Mouse (Mus musculus) G1E (cell line): ENCODE measurements around the gene Sec13. TPM values are rescaled to one million over a fixed set of nuclear protein-coding genes. Genes with fewer than 3 reads are reported as not detected.

Experiments
- ATAC-seq: 2 replicates; pipeline ENCODE4 v1.8.0; 2016; ENCODE audit warnings: mild to moderate bottlenecking; ENCODE audit not compliant: insufficient number of reproducible peaks, poor library complexity, low FRiP score, severe bottlenecking; ENCODE audit errors: extremely low read depth
- DNase-seq: peaks from one replicate; pipeline ENCODE4 v3.0.0; 2012; ENCODE audit warnings: low spot score
- H3K27me3 ChIP-seq: 2 replicates; pipeline ENCODE4 v1.6.1; 2012; ENCODE audit warnings: mild to moderate bottlenecking, low read length, inconsistent platforms; ENCODE audit not compliant: insufficient read depth
- H3K36me3 ChIP-seq: replicated peaks from 2 replicates; pipeline ENCODE3; 2012; ENCODE audit warnings: mild to moderate bottlenecking, inconsistent platforms
- H3K4me1 ChIP-seq: 2 replicates; pipeline ENCODE4 v1.6.1; 2012; ENCODE audit warnings: low read depth, low read length, inconsistent platforms, mixed read lengths; ENCODE audit not compliant: insufficient read depth
- H3K4me3 ChIP-seq: 2 replicates; pipeline ENCODE4 v1.5.1; 2012; ENCODE audit warnings: low read depth, mild to moderate bottlenecking, inconsistent platforms, low read length, moderate library complexity, mixed read lengths
- H3K9me3 ChIP-seq: replicated peaks from 2 replicates; pipeline ENCODE4 v1.6.1; 2012; ENCODE audit warnings: inconsistent platforms
- CTCF ChIP-seq: IDR thresholded peaks from 2 replicates; pipeline ENCODE4 v1.5.1; 2012; ENCODE audit warnings: low read depth, low read length, inconsistent platforms, mixed read lengths
- GATA1 ChIP-seq: IDR thresholded peaks from 2 replicates; pipeline ENCODE4 v1.6.1; 2012; ENCODE audit warnings: borderline replicate concordance, low read length, inconsistent platforms, mixed read lengths
- GATA2 ChIP-seq: IDR thresholded peaks from 2 replicates; pipeline ENCODE4 v1.6.1; 2012; ENCODE audit warnings: low read depth, low read length, inconsistent platforms, borderline replicate concordance
- POLR2AphosphoS5 ChIP-seq: IDR thresholded peaks from 2 replicates; pipeline ENCODE4 v1.6.1; 2012; ENCODE audit warnings: low read depth, low read length, inconsistent platforms; ENCODE audit not compliant: insufficient replicate concordance
- TAL1 ChIP-seq: conservative IDR thresholded peaks from 2 replicates; pipeline ENCODE4 v1.6.1; 2012; ENCODE audit warnings: low read depth, low read length, inconsistent platforms, mixed read lengths
- polyA plus RNA-seq: library from polyadenylated mRNA; stranded (reverse); fragments of >175 nt; gene quantifications from 2 replicates; pipeline ENCODE4 v1.2.3, GENCODE M21; 2012
- total RNA-seq, 2 experiments: library from RNA; stranded (forward) in 1 of 2; stranded (reverse) in 1 of 2; fragments of 200-1000 nt in 1 of 2; fragments of >200 nt in 1 of 2; fragmentation: Nextera tagmentation in 1 of 2; gene quantifications; 2 replicates each; pipeline ENCODE4 v1.2.3; 2014 to 2017

Gene Sec13
- total and polyA plus RNA-seq, 3 experiments: 30.9 to 172 (median 73.3) TPM

- H3K27me3 ChIP-seq: no peaks in the 10 kb centered on the region
- no peak for ATAC-seq
- TF ChIP-seq POLR2AphosphoS5 (no peak), GATA1 (no peak), GATA2 (no peak), CTCF (no peak), TAL1 (no peak)
- H3K4me1 ChIP-seq: peaks cover 66% of the 10 kb centered on the region
- no peak overlapping the region; the same call in 1 of the 2 replicates for H3K4me3 ChIP-seq
- H3K36me3 ChIP-seq: peaks cover 42% of the 10 kb centered on the region
- no peak for DNase-seq
- no peaks in the 10 kb centered on the region for H3K9me3 ChIP-seq
Observed at GRCm38 (mm10) chr6:113690008-113690399, 50.5 kb downstream of the Sec13 start.

DNA sequence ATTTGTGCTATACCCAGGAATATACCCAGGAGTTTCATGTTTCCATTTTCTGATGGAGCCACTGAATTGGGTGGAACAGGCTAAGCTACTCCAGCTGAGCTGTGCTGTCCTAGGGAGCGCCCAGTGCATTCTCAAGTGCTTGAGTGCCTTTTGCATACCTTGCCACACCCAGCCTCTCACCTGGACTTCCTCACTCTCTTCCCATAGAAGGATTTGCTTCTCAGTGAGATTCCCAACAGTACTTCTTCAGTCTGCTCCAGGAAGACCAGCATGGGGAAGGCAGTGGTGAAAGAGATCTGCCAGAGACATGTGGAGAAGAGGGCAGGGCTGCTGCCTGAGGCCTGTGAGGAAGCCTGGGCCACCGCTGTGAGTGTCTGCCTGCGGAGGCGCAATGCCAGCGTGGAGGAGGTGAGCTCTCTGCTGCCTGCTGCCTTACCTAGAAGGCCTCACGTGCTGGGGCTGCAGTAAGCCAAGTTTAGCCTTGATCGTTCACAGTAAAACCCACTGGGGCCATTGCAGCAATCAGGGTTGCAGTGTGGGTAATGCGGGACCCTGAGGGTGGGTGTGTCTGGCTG lies 53.9 kb downstream of the Sec13 start:
- Histone ChIP-seq H3K36me3 (peaks cover 25% of the 10 kb centered on the region), H3K9me3 (no peaks in the 10 kb centered on the region), H3K4me1 (peaks cover 47% of the 10 kb centered on the region), H3K4me3 (no peak overlapping the region), H3K27me3 (no peaks in the 10 kb centered on the region)
- ATAC-seq: no peak
- no peak for TF ChIP-seq TAL1
- no peak for TF ChIP-seq GATA2
- TF ChIP-seq GATA1: no peak
- no peak for TF ChIP-seq CTCF
- no peak for TF ChIP-seq POLR2AphosphoS5
- DNase-seq: no peak

DNA sequence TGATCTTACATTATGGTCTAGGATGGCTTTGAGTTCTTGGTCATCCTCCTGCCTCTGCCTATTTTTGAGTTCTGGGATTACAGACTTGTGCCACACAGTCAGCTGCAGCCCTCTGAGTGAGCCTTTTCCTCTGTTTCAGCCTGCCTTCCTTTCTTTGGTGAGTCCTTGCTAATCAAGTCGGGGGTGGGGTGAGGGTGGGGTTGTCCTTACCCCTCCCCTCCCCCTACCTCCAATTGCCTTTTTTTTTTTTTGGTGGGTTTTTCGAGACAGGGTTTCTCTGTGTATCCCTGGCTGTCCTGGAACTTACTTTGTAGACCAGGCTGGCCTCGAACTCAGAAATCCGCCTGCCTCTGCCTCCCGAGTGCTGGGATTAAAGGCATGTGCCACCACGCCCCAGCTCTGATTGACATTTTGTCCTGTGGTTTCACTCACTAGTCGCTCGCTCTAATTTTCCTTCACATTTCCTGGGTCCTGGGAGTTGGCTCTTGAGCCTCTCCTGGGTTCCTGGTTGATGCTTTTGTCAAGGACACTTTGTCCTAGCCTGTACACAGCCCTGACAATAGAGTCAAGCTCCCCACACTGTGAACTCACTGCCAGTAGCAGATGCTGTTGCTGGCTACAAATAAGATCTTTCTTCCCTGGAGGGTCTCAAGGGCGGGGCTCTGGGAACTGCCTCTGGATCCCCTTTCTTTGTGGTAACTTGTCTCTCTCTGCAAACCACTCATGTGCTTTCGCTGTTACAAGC lies 57.3 kb downstream of the Sec13 start:
- no peak for ATAC-seq
- DNase-seq: no peak
- Histone ChIP-seq H3K27me3 (no peaks in the 10 kb centered on the region), H3K9me3 (no peaks in the 10 kb centered on the region), H3K36me3 (peaks cover 41% of the 10 kb centered on the region), H3K4me3 (no peak overlapping the region), H3K4me1 (peaks cover 36% of the 10 kb centered on the region)
- TF ChIP-seq TAL1 (no peak), GATA1 (no peak), GATA2 (no peak), POLR2AphosphoS5 (no peak)

DNA sequence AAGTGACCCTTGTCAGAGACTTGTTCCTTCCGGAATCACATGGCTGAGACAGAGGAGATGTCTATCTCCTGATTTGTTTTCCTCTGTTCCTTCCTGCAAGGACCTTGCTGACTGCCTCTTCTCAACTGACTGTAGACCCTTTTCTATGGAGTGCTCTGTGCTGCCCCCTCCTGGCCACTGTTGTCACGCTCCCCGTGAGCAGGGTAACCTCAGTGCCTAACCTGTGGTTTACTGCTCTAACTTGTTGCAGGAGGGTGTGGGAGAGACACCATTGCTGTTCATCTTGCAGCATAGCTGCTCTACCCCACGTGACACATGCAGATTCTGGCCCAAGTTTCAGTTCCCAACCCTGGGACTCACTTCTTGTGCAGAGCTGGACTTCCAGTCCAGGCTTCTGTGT lies 59.3 kb downstream of the Sec13 start:
- H3K4me3 ChIP-seq: no peak overlapping the region
- peaks cover 34% of the 10 kb centered on the region for H3K36me3 ChIP-seq
- H3K4me1 ChIP-seq: peaks cover 34% of the 10 kb centered on the region
- TF ChIP-seq GATA1 (no peak), POLR2AphosphoS5 (no peak), TAL1 (no peak), CTCF (peak; percentile 91), GATA2 (no peak)
- H3K27me3 ChIP-seq: no peaks in the 10 kb centered on the region
- peak; percentile 57 for DNase-seq
- no peaks in the 10 kb centered on the region for H3K9me3 ChIP-seq
- peak; percentile 71 for ATAC-seq

GRCm38 (mm10) chr6:113679993-113680566 lies 60.5 kb downstream of the Sec13 start:
- TF ChIP-seq POLR2AphosphoS5 (no peak), GATA1 (no peak), GATA2 (no peak), TAL1 (no peak), CTCF (no peak)
- H3K4me1 ChIP-seq: peaks cover 34% of the 10 kb centered on the region
- H3K4me3 ChIP-seq: no peak overlapping the region
- no peak for ATAC-seq
- peaks cover 30% of the 10 kb centered on the region for H3K36me3 ChIP-seq
- H3K27me3 ChIP-seq: no peaks in the 10 kb centered on the region
- DNase-seq: no peak
- no peaks in the 10 kb centered on the region for H3K9me3 ChIP-seq
